In genomic region chr6:41541746-41542145, GRCm38 (mm10) we compare ENCODE assay signal across 22 mouse cellular contexts. TPM values are rescaled to one million over a fixed set of nuclear protein-coding genes. Genes with fewer than 3 reads are reported as not detected.
A peak's percentile ranks its signal among the peaks of the same experiment; 100 is the strongest.
DNase-seq lines count a peak whose midpoint lies in the region; ATAC-seq and TF ChIP-seq lines count a peak whose summit lies in the region.
"Had no signal": no experiment of that assay in that cellular context is flagged by ENCODE, and none has a peak within 500 bp of the region (broad histone marks: within the 10 kb centered on the region; RNA-seq: fewer than 3 reads in every experiment).

No protein-coding gene starts in this region.

- H3K9me3 ChIP-seq in liver, embryonic 13.5 days (replicated peaks): no peaks in the 10 kb centered on the region
- H3K9me3 ChIP-seq: forebrain, embryonic 15.5 days; hindbrain, embryonic 15.5 days; limb, embryonic 13.5 days; neural tube, embryonic 15.5 days had no signal

- no peak overlapping the region for H3K9ac ChIP-seq in liver, embryonic 13.5 days
- H3K9ac ChIP-seq: forebrain, embryonic 15.5 days; hindbrain, embryonic 15.5 days; limb, embryonic 13.5 days; neural tube, embryonic 15.5 days had no signal

- H3K4me1 ChIP-seq in liver, embryonic 13.5 days (replicated peaks): peaks cover 28% of the 10 kb centered on the region
- H3K4me1 ChIP-seq in thymus, adult 2 months (replicated peaks; ENCODE audit: control insufficient read depth, insufficient read depth, low read length): no peaks in the 10 kb centered on the region

- intact Hi-C loops in heart, postnatal 36 days (cut with DNase I): no loop called here

- peak; percentile 13 to 31 for DNase-seq in spleen, postnatal 36 days (ENCODE audit: low spot score in 2 of 2)
- DNase-seq in spleen, adult 18-20 months: no peak
- DNase-seq in liver, embryonic 13.5 days: no peak
- DNase-seq in thymus, adult 2 months: peak; percentile 76
- no peak for DNase-seq in heart, postnatal 36 days
- DNase-seq in left cerebral cortex, adult 9 months (ENCODE audit: low spot score in 2 of 2): no peak
- DNase-seq in testis, postnatal 10 days (ENCODE audit: low spot score): no peak
- DNase-seq: adrenal gland, postnatal 25 days; cerebellum, adult 8-10 months; heart, adult 11 months; kidney, adult 9 months; right cerebral cortex, adult 18-20 months had no signal

- no peaks in the 10 kb centered on the region for H3K36me3 ChIP-seq in liver, embryonic 13.5 days
- peaks cover 74% of the 10 kb centered on the region for H3K36me3 ChIP-seq in thymus, adult 2 months (ENCODE audit: control insufficient read depth, insufficient read depth, low read length)
- H3K36me3 ChIP-seq: forebrain, embryonic 15.5 days; hindbrain, embryonic 15.5 days; limb, embryonic 13.5 days; neural tube, embryonic 15.5 days had no signal

- ATAC-seq in liver, embryonic 13.5 days (ENCODE audit: low read depth): peak; percentile 61
- ATAC-seq: forebrain, embryonic 15.5 days had no signal

- peaks cover 8% of the 10 kb centered on the region for H3K27me3 ChIP-seq in liver, embryonic 13.5 days
- H3K27me3 ChIP-seq in thymus, adult 2 months (ENCODE audit: control insufficient read depth, insufficient read depth, low read length): no peaks in the 10 kb centered on the region
- H3K27me3 ChIP-seq: forebrain, embryonic 15.5 days; hindbrain, embryonic 15.5 days had no signal

- TF ChIP-seq CTCF in thymus, adult 2 months (IDR thresholded peaks at IDR 0.05; ENCODE audit: borderline replicate concordance, control insufficient read depth, extremely low read depth, insufficient read depth, low read length, poor library complexity): no peak

- TF ChIP-seq POLR2A in thymus, adult 2 months (IDR thresholded peaks at IDR 0.05; ENCODE audit: control insufficient read depth, extremely low read depth, insufficient read depth, low read length, poor library complexity): peak; percentile 39; the same call in 1 of the 2 replicates

- WGBS in liver, embryonic 13.5 days (ENCODE audit: insufficient replicate concordance): 28% methylated on average over 1 of the region's 1 CpGs
- 0% methylated on average over 1 of the region's 1 CpGs for WGBS in thymus, adult 2 months

- H3K4me2 ChIP-seq in liver, embryonic 13.5 days: no peak overlapping the region
- H3K4me2 ChIP-seq: forebrain, embryonic 15.5 days; hindbrain, embryonic 15.5 days; limb, embryonic 13.5 days; neural tube, embryonic 15.5 days had no signal

- H3K27ac ChIP-seq in liver, embryonic 13.5 days: no peak overlapping the region
- peak overlapping the region; percentile 100 for H3K27ac ChIP-seq in thymus, adult 2 months (ENCODE audit: control insufficient read depth, insufficient read depth, low read length)
- H3K27ac ChIP-seq: forebrain, embryonic 15.5 days; hindbrain, embryonic 15.5 days; left cerebral cortex, adult 2 months; limb, embryonic 13.5 days; neural tube, embryonic 15.5 days had no signal

- H3K4me3 ChIP-seq in liver, embryonic 13.5 days (replicated peaks): no peak overlapping the region
- H3K4me3 ChIP-seq in thymus, adult 2 months (ENCODE audit: control insufficient read depth, insufficient read depth, low read length): peak overlapping the region; percentile 46
- H3K4me3 ChIP-seq: forebrain, embryonic 15.5 days; hindbrain, embryonic 15.5 days; left cerebral cortex, adult 2 months; limb, embryonic 13.5 days; neural tube, embryonic 15.5 days had no signal

RNA-seq across cellular contexts. Expression of gene Prss2, which starts 20.2 kb away (rescaled TPM):
- not detected in 2 replicates for polyA plus RNA-seq in liver, embryonic 13.5 days (2015; fragmentation: Nextera tagmentation; extraction: Ambion mirVana)
- polyA plus RNA-seq in thymus, adult 2 months (2012; rRNA removed): 9.8 and 13.8 TPM in 2 replicates
- total RNA-seq in heart, postnatal 36 days (2021): not detected
- total RNA-seq: adrenal gland, postnatal 25 days; gastrocnemius, adult 18-20 months; left cerebral cortex, adult 2 months; MEL; monocyte, adult 5-6 weeks had no signal
- polyA plus RNA-seq: forebrain, embryonic 15.5 days; heart, postnatal 0 days; hindbrain, embryonic 15.5 days; limb, embryonic 13.5 days; lung, embryonic 16.5 days; neural tube, embryonic 15.5 days had no signal

Comparison
In these comparisons a context has a peak if more than half of its experiments do, and no peak if none do; other contexts are left out.
1. DNase-seq: peak in spleen, postnatal 36 days (2 of 2) and thymus, adult 2 months (single experiment); none in spleen, adult 18-20 months (0 of 2), liver, embryonic 13.5 days (single experiment), heart, postnatal 36 days (0 of 2), left cerebral cortex, adult 9 months (0 of 2) and testis, postnatal 10 days (single experiment).
2. RNA of gene Prss2, which starts 20.2 kb away (polyA plus RNA-seq): 9.8 to 13.8 TPM in thymus, adult 2 months; not detected in liver, embryonic 13.5 days; every median in the first group is over 10 times any median in the second.